Mouse (Mus musculus) myocyte (in vitro differentiated cells): ENCODE results near the gene Tpp1. TPM values are rescaled to one million over a fixed set of nuclear protein-coding genes. Genes with fewer than 3 reads are reported as not detected.
"Not testable (repeated sequence)": the region's sequence is repeated elsewhere in the genome, so short reads cannot be mapped to it uniquely, and the experiment has no call there.

Experiments used
- H3K27me3 ChIP-seq: one replicate; pipeline ENCODE4 v1.6.1; 2011; ENCODE audit not compliant: control insufficient read depth, insufficient read depth, insufficient read length
- H3K36me3 ChIP-seq: one replicate; pipeline ENCODE4 v1.6.1; 2011; ENCODE audit not compliant: control insufficient read depth, insufficient read depth
- H3K4me2 ChIP-seq: one replicate; pipeline ENCODE4 v1.6.1; 2011; ENCODE audit warnings: low read depth, control low read depth
- H3K4me3 ChIP-seq: one replicate; pipeline ENCODE4 v1.5.1; 2011; ENCODE audit warnings: mild to moderate bottlenecking, control low read depth, moderate library complexity
- H3K79me2 ChIP-seq: one replicate; pipeline ENCODE4 v1.6.1; 2011; ENCODE audit not compliant: control insufficient read depth, insufficient read depth
- H3ac ChIP-seq: one replicate; pipeline ENCODE4 v1.6.1; 2011; ENCODE audit not compliant: control insufficient read depth, insufficient read length
- CEBPB ChIP-seq: IDR thresholded peaks from 2 replicates; pipeline ENCODE4 v1.6.1; 2011; ENCODE audit warnings: mild to moderate bottlenecking, moderate library complexity; ENCODE audit not compliant: poor library complexity, insufficient read depth, severe bottlenecking
- E2F4 ChIP-seq: IDR thresholded peaks from one replicate; pipeline ENCODE4 v1.6.1; 2011; ENCODE audit warnings: mild to moderate bottlenecking, control low read depth, moderate library complexity; ENCODE audit not compliant: insufficient read depth
- MAX ChIP-seq: IDR thresholded peaks from one replicate; pipeline ENCODE4 v1.6.1; 2011; ENCODE audit warnings: low read depth, mild to moderate bottlenecking, control low read depth
- MYOD1 ChIP-seq, 3 experiments: IDR thresholded peaks; one replicate each; pipeline ENCODE4 v1.6.1; 2011; ENCODE audit warnings: control low read depth in 2 of 3, low read depth in 2 of 3, mild to moderate bottlenecking in 2 of 3, moderate library complexity in 1 of 3; ENCODE audit not compliant: insufficient read length in 2 of 3, control insufficient read depth in 1 of 3
- MYOG ChIP-seq, 3 experiments: IDR thresholded peaks; one replicate each; pipeline ENCODE4 v1.6.1; 2011; ENCODE audit warnings: control low read depth in 2 of 3, low read depth in 2 of 3, mild to moderate bottlenecking in 2 of 3; ENCODE audit not compliant: insufficient read length in 2 of 3, control insufficient read depth in 1 of 3, insufficient read depth in 1 of 3
- POLR2A ChIP-seq: IDR thresholded peaks from one replicate; pipeline ENCODE4 v1.6.1; 2011; ENCODE audit warnings: low read depth, mild to moderate bottlenecking, control low read depth, moderate library complexity; ENCODE audit not compliant: insufficient read length
- POLR2AphosphoS2 ChIP-seq: IDR thresholded peaks from one replicate; pipeline ENCODE4 v1.6.1; 2011; ENCODE audit warnings: low read depth, control low read depth; ENCODE audit not compliant: insufficient read length
- REST ChIP-seq: IDR thresholded peaks from one replicate; pipeline ENCODE4 v1.6.1; 2011; ENCODE audit warnings: mild to moderate bottlenecking, control low read depth, moderate library complexity; ENCODE audit not compliant: insufficient read depth, insufficient read length
- SRF ChIP-seq: IDR thresholded peaks from one replicate; pipeline ENCODE4 v1.6.1; 2011; ENCODE audit warnings: low read depth; ENCODE audit not compliant: control insufficient read depth, insufficient read length
- TCF12 ChIP-seq: IDR thresholded peaks from one replicate; pipeline ENCODE4 v1.6.1; 2011; ENCODE audit warnings: mild to moderate bottlenecking, control low read depth; ENCODE audit not compliant: poor library complexity, insufficient read depth, severe bottlenecking
- TCF3 ChIP-seq: IDR thresholded peaks from one replicate; pipeline ENCODE4 v1.6.1; 2011; ENCODE audit warnings: low read depth, control low read depth; ENCODE audit not compliant: insufficient read length
- USF1 ChIP-seq: IDR thresholded peaks from one replicate; pipeline ENCODE4 v1.6.1; 2011; ENCODE audit warnings: low read depth, mild to moderate bottlenecking, control low read depth, moderate library complexity
- polyA plus RNA-seq: library from polyadenylated mRNA; unstranded; fragments of >200 nt; fragmentation: generic; extraction: Trizol; gene quantifications from one replicate; pipeline ENCODE4 v1.2.1, GENCODE M21; 2012; ENCODE audit warnings: missing spikeins

The Tpp1 gene
- polyA plus RNA-seq, 1 experiment, result 40.4 TPM

GRCm38 (mm10) chr7:105752716-105753115 is 681 bp upstream of the Tpp1 start:
- Histone ChIP-seq H3K79me2 (no peaks in the 10 kb centered on the region), H3K4me2 (no peak overlapping the region), H3ac (no peak overlapping the region), H3K27me3 (peaks cover 14% of the 10 kb centered on the region), H3K36me3 (no peaks in the 10 kb centered on the region), H3K4me3 (peak overlapping the region; percentile 52)
- no peak for TF ChIP-seq MYOD1 (IDR thresholded peaks at IDR 0.05; ENCODE audit: control insufficient read depth in 1 of 3, insufficient read length in 2 of 3, low read depth in 2 of 3)
- no peak for TF ChIP-seq CEBPB
- no peak for TF ChIP-seq MAX
- TF ChIP-seq MYOG (IDR thresholded peaks at IDR 0.05; ENCODE audit: control insufficient read depth in 1 of 3, insufficient read depth in 1 of 3, insufficient read length in 2 of 3, low read depth in 2 of 3), result no peak
- TF ChIP-seq USF1, result no peak
- no peak for TF ChIP-seq SRF
- TF ChIP-seq TCF12, result no peak
- no peak for TF ChIP-seq E2F4
- TF ChIP-seq REST, result no peak
- TF ChIP-seq POLR2AphosphoS2, result no peak
- no peak for TF ChIP-seq POLR2A
- TF ChIP-seq TCF3, result no peak

GRCm38 (mm10) chr7:105747776-105748175 is 4.3 kb downstream of the Tpp1 start:
- H3K36me3 ChIP-seq, result peaks cover 5% of the 10 kb centered on the region
- H3K79me2 ChIP-seq, result peaks cover 5% of the 10 kb centered on the region
- no peak overlapping the region for H3K4me3 ChIP-seq
- H3ac ChIP-seq, result no peak overlapping the region
- H3K27me3 ChIP-seq, result no peaks in the 10 kb centered on the region
- no peak overlapping the region for H3K4me2 ChIP-seq
- TF ChIP-seq USF1 (no peak), POLR2A (no peak), E2F4 (no peak), MYOD1 (IDR thresholded peaks at IDR 0.05; ENCODE audit: control insufficient read depth in 1 of 3, insufficient read length in 2 of 3, low read depth in 2 of 3) (no peak), CEBPB (no peak), MYOG (IDR thresholded peaks at IDR 0.05; ENCODE audit: control insufficient read depth in 1 of 3, insufficient read depth in 1 of 3, insufficient read length in 2 of 3, low read depth in 2 of 3) (no peak), MAX (no peak)

GRCm38 (mm10) chr7:105743926-105744590 is 8.0 kb downstream of the Tpp1 start, which contains the start of gene Taf10:
Gene Taf10, minus strand, starts transcription at chr7:105744361.
- H3K79me2 ChIP-seq, result peaks cover 25% of the 10 kb centered on the region
- no peaks in the 10 kb centered on the region for H3K27me3 ChIP-seq
- H3K36me3 ChIP-seq, result peaks cover 23% of the 10 kb centered on the region
- TF ChIP-seq USF1 (no peak), POLR2AphosphoS2 (peak; percentile 84), SRF (no peak), CEBPB (no peak), MYOG (IDR thresholded peaks at IDR 0.05; ENCODE audit: control insufficient read depth in 1 of 3, insufficient read depth in 1 of 3, insufficient read length in 2 of 3, low read depth in 2 of 3) (peak in 1 of 3 experiments; percentile 25), POLR2A (peak; percentile 80), TCF3 (no peak), MYOD1 (IDR thresholded peaks at IDR 0.05; ENCODE audit: control insufficient read depth in 1 of 3, insufficient read length in 2 of 3, low read depth in 2 of 3) (no peak)
- peak within 1 kb of the TSS; percentile 51 for H3ac ChIP-seq
- H3K4me3 ChIP-seq, result peak within 1 kb of the TSS; percentile 32
- peak within 1 kb of the TSS; percentile 68 for H3K4me2 ChIP-seq

GRCm38 (mm10) chr7:105743246-105743925 is 8.6 kb downstream of the Tpp1 start:
- peak; percentile 95 for TF ChIP-seq POLR2AphosphoS2
- peaks cover 23% of the 10 kb centered on the region for H3K36me3 ChIP-seq
- not testable (repeated sequence) for H3K27me3 ChIP-seq
- peak overlapping the region; percentile 68 for H3K4me2 ChIP-seq
- peak overlapping the region; percentile 32 for H3K4me3 ChIP-seq
- H3K79me2 ChIP-seq, result peaks cover 29% of the 10 kb centered on the region
- H3ac ChIP-seq, result peak overlapping the region; percentile 51

GRCm38 (mm10) chr7:105742539-105743215 is 9.4 kb downstream of the Tpp1 start:
- Histone ChIP-seq H3K36me3 (peaks cover 23% of the 10 kb centered on the region), H3K4me3 (peak overlapping the region; percentile 32), H3K79me2 (peaks cover 36% of the 10 kb centered on the region)
- H3K4me2 ChIP-seq, H3K27me3 ChIP-seq, H3ac ChIP-seq: not testable (repeated sequence)
- peak; percentile 17 for TF ChIP-seq POLR2A
